Mouse (Mus musculus) cerebellum, postnatal 10 days (tissue): ENCODE measurements at regions not wholly inside any gene's neighbourhood (a gene's known extent, or its start where the extent isn't known, plus 50 kb on each side); places are given as distances from the start of the nearest gene placed in this dataset.

Source experiments
- DNase-seq, 2 experiments: peaks; one replicate each; pipeline ENCODE4 v3.0.0; 2021; ENCODE audit warnings: mixed read lengths in 2 of 2

- DNase-seq: no peak
Observed at GRCm38 (mm10) chrX:112984668-112985067, 200.6 kb downstream of the Chm start.

- DNase-seq: no peak
Observed at GRCm38 (mm10) chrX:112984073-112984472, 201.2 kb downstream of the Chm start.

DNA sequence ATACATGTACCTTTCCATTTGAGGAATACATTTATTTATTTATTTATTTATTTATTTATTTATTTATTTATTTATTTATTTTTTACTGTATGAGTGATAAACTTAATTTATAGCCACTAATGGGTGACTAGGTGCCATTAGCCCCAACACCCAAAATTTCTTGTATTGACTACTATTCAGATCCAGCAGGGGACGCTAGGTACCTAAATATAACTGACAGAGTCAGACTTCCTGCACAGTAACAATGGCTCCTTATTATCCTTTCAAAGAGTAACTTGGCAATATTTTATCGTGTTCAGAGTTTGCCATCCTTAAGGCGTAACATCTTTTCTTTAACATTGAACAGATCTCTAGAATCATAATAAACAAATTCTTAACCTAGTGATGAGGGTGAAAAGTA is 206.7 kb downstream of the Chm start:
- DNase-seq: peak; percentile 39 to 44

GRCm38 (mm10) chrX:112964093-112964492 is 221.2 kb downstream of the Chm start:
- DNase-seq: no peak

- DNase-seq: peak; percentile 19 to 23
Observed at GRCm38 (mm10) chrX:112949792-112950191, 235.5 kb downstream of the Chm start.

- no peak for DNase-seq
Observed at GRCm38 (mm10) chrX:112947521-112947920, 237.8 kb downstream of the Chm start.

DNA sequence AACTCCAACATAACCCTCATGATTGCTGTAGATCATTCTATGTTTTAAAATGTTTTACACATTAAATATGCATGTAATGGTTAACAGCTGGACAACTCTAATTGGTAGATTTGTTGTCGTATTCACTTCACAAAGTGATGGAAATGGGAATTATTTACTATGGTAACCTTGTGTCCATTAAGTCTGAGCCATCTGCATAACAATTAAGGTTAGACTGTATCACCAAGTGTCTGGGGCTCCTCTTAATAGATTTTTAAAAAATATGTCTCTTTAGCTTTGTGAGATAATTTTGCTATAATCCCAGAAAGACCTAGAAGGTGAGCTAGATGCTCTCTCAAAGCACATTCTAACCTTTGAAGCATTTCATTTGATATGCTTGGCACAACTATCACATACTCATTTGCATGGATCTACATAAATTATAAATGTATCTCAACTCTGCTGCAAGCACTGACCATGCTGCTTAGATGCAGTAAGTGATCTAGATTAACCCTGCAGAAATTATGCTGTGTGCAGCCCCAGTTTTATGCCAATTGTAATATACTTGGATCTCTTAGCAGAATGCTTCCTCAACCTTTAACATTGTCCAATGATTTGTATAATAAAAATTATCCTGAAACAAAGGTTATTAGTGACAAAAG is 227.2 kb upstream of the Pof1b start:
- no peak for DNase-seq

- DNase-seq: peak; percentile 13 to 38
Observed at GRCm38 (mm10) chrX:112903631-112904410, 205.4 kb upstream of the Pof1b start.

GRCm38 (mm10) chrX:112886539-112886938 is 188.1 kb upstream of the Pof1b start:
- DNase-seq: no peak
